Mouse (Mus musculus) ovary, postnatal 14 days (tissue): ENCODE measurements at regions not wholly inside any gene's neighbourhood (a gene's known extent, or its start where the extent isn't known, plus 50 kb on each side); places are given as distances from the start of the nearest gene placed in this dataset.
"Not testable (repeated sequence)": the region's sequence is repeated elsewhere in the genome, so short reads cannot be mapped to it uniquely, and the experiment has no call there.

ENCODE experiments used
- DNase-seq: peaks from one replicate; pipeline ENCODE4 v3.0.0; 2022; ENCODE audit warnings: low spot score

GRCm38 (mm10) chr2:108033328-108034182 lies 743.1 kb downstream of the Kcna4 start:
- DNase-seq = no peak

DNA sequence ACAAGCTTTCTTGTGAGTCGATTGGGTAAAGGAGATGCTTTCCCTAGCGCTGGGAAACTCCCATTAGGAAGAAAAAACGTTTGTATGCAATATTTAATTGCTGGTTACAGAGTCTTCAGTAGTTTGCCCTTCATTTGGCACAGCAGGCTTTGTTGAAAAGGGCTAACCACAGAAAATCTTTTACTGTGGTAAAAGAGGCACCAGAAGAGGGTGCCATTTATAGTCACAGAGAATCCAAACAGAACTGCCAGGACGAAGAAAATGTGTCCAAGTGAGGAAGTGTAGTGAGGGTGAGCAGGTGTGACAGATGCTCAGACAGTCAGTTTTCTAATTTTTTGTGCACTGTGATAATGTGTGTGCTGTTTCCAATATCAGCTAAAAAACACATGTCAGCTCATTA lies 744.4 kb downstream of the Kcna4 start:
- DNase-seq = no peak

GRCm38 (mm10) chr2:108042086-108042485 lies 751.6 kb downstream of the Kcna4 start:
- DNase-seq = no peak

DNA sequence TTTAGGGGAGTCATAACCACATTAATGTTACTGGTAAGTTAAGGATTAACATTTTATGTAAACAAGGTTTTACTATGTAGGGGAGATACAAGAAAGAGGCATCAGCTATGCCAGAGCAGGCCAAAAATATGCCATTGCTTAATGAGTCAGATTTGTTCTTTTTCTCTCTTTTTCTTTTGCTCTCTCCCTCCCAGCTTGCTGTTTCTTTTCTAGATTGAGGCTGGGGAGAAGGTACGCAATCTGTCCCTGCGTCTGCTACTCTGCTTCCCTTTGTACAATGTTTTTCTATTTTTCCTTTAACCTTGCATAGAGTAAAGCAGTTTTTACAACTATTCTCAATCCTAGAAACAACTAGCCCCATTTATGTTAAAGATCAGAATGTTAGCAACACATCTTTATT lies 754.4 kb downstream of the Kcna4 start:
- no peak for DNase-seq

DNA sequence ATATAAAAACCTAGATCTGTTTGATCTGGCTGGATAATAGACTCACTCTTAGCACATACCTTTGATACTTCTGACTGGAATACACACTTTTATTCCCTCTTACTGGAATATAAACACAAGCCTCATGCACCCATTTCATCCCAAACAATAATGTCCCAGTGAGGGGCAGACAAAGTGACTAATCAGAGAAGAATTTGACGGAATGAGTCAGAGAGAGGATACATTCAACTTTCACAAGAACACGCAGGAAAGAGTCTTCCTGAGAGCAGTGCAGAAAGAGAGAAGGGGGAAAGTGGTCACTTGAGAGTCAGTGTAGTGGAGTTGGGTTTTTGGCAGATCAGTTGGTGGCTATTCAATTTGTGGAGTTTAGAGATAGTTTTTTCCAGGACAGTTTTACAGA lies 755.6 kb downstream of the Kcna4 start:
- DNase-seq = no peak

DNA sequence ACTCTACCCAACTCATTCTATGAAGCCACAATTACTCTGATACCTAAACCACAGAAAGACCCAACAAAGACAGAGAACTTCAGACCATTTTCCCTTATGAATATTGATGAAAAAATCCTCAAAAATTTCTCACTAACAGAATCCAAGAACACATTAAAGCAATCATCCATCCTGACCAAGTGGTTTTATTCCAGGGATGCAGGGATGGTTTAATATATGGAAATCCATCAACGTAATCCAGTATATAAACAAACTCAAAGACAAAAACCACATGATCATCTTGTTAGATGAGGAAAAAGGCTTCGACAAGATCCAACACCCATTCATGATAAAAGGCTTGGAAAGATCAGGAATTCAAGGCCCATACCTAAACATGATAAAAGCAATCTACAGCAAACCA lies 772.3 kb downstream of the Kcna4 start:
- not testable (repeated sequence) for DNase-seq

DNA sequence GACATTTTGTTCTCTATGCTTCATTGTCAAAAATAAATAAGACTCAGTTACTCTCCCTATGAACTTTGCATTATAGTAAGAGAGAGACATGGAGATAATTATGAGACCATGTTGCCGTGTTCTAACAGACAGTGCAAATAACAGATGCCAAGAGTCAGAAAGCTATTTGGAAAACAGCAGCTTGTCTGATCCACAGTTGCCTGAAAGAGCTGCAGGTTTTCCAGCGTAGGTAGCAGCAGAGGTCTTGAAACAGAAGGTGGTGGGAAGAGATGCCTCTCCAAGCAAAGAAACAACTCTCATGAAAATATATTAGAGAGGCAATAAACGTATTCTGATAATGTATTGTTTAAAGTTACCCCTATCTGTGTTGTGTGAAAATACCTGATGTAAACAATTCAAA lies 793.5 kb downstream of the Kcna4 start:
- no peak for DNase-seq

DNA sequence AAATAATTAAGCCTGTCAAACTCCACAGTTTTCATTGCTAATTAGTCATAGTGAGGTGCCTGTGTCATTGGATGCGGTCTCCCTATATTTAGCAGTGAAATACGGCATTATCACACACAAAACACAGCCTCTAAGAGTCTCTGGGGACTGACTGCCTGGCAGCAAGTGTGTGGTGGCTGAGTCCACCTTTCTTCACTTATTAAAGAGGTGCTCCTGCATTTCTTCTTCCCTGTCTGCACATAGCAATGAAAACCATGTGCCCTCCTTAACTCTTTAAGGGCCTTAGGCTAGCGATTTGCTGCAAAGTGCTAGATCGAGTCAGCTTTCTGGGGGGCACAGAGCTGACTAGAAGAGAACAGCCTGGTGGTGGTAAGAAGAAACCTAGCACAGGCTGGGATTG lies 799.8 kb downstream of the Kcna4 start:
- no peak for DNase-seq

- DNase-seq = no peak
Observed at GRCm38 (mm10) chr2:108097026-108097425, 806.6 kb downstream of the Kcna4 start.

- no peak for DNase-seq
Observed at GRCm38 (mm10) chr2:108110140-108110539, 819.7 kb downstream of the Kcna4 start.

DNA sequence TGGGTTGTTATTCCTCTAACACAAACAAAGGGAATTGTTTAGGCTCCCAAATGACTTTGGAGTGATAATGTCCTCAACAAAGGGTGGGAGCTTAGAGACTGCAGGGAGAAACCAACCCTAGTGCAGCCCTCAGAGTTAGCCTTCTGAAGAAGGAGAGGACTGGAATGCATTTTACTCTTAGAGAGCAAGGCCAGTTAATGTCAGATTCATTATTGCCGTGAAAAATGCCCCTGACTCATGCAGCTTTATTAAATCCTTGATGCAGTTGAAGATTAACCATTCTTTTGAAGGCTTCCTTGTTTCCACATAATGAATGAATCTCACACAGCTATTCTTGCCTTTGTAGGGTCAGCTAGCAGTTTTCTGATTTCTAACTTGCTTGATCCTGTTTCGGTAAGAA lies 855.3 kb downstream of the Kcna4 start:
- DNase-seq = no peak

DNA sequence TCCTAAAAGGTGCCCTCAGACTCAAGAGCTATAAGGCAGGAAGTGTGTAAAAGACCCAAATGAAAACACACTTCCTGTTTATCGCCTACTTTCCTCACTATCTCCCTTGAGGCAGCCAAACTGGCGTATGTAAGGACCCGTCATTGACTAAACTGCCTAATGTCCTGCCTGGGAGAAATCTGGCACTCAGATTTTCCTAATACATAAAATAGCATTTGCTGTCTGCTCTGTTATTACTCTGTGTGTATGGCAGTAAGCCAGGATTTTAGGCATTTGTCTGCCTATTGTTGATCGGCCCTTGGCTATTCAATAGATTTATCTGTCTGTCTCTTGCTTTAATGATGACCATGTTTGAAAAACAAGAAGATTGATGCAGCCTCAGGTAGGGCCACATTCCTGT lies 857.8 kb downstream of the Kcna4 start:
- no peak for DNase-seq

- DNase-seq = no peak
Observed at GRCm38 (mm10) chr2:108156189-108156588, 865.8 kb downstream of the Kcna4 start.

DNA sequence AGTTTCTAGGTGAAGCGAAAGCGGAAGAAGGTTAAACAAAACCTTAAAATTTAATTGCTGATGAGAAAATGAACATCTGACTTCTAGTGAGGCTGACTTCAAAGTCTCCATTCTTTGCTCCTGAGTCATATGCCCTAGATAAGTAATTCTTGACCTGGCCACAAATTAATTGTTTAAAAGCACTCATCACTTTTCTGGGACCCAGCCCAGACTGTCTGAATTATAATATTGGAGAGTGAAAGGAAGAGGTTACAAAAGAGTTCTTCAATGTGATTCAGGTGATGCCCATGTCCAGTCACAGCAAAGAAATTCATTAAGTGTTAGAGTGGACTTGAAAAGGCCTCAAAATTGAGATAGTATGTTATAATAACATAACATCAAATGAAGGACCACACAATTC lies 867.3 kb downstream of the Kcna4 start:
- no peak for DNase-seq

- no peak for DNase-seq
Observed at GRCm38 (mm10) chr2:108158311-108158710, 867.9 kb downstream of the Kcna4 start.

- DNase-seq = no peak
Observed at GRCm38 (mm10) chr2:108160865-108161264, 870.4 kb downstream of the Kcna4 start.

- DNase-seq = no peak
Observed at GRCm38 (mm10) chr2:108165085-108165484, 874.6 kb downstream of the Kcna4 start.
